Mouse (Mus musculus) left cerebral cortex, postnatal 4 days (tissue): ENCODE measurements at regions not wholly inside any gene's neighbourhood (a gene's known extent, or its start where the extent isn't known, plus 50 kb on each side); places are given as distances from the start of the nearest gene placed in this dataset.
"Not testable (repeated sequence)": the region's sequence is repeated elsewhere in the genome, so short reads cannot be mapped to it uniquely, and the experiment has no call there.

Source experiments
- DNase-seq: peaks from one replicate; pipeline ENCODE4 v3.0.0-alpha.2; 2022
- intact Hi-C: fragments of 180-260 bp; cut with DNase I; formaldehyde crosslinking; loops from one replicate; pipeline ENCODE4 v1.15.1; 2025

- no peak for DNase-seq
- intact Hi-C loops, result no loop called here
Observed at GRCm38 (mm10) chr10:10270297-10270696, 201.8 kb downstream of the Adgb start.

DNA sequence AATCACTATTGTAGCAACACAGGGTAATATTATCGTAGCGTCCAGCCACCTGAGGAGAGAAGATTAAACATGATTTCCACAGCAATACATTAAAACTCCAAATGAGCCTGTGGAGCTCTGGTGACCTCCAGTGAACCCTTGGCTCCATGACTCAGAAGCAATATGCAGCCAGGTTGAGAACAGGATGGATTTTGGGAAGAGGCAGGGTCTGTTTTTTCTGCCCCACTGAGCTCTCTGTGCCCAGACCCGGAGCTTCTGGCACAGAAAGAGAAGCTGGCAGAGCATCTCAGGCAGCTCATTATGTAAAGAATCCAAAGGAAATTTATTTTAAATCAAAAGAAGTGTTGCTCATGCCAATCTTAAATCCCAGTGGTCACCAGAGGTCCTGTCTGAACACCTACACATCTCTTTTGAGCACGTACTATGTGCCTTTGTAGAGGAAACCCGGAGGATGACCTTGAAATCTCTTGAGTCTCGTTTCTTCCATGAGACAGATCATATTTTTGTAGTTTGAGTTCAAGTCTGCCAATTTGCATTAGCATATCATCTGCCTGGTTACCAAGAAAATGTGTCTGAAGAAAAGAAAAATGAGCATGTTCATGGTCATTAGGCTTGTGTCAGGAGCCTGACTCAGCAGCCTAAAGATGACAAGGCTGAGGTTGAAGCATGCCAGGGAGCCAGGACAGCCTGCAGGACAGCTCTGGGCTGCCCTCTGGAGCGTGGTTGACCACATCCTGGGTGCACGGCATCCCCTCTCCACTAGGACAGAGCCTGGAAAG lies 219.4 kb downstream of the Adgb start:
- DNase-seq, result peak; percentile 21
- intact Hi-C loops, result no loop called here

DNA sequence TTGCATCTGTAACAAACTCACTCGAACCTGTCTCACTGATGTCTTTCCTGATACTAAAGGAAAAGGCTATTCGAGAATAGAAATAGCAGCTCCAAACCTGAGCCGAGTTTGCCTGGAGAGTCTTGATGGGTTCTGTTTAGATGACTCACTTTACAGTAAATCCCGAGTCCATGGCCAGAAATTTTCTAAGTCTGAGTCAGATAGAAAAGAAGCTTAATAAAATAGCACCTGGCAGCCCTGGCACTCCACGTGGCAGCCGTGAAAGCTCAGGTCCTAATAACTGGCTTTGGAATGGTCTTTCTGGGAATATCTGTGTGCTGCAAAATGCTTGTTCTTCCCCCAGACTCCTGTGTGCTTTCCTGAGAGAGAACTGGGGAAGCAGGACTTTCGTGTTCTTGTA lies 220.0 kb downstream of the Adgb start:
- intact Hi-C loops, result no loop called here
- no peak for DNase-seq

- intact Hi-C loops, result no loop called here
Observed at GRCm38 (mm10) chr10:10234894-10235523, 237.1 kb downstream of the Adgb start.

DNA sequence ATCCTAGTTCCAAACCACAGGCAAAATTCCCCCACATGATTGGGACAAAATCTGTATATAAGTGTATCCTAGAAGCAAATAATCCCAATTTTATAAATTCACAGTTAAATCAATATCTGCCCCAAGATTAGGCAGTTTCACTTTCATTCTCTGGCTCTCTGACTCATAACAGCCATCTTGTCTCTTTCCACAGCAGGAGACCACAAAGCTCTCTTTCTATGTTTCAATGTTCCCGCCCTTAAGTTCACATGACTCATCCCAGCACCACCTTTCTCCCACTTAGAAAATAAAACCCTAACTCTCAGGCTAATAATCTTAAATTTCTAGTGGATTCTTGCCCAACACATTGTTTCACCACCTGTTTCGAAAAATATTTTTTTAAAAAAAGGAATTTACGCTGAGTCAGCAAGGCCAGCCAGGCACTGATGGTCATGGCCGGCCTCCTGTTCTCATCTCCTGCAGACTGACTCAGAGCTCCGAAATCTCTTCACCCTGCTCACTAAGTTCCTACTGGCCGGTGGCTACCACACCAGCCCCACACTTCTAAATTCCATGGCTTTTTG lies 247.5 kb downstream of the Adgb start:
- intact Hi-C loops, result no loop called here
- DNase-seq, result no peak

More at GRCm38 (mm10) chr10:10234894-10235523, 237.1 kb downstream of the Adgb start:
- DNase-seq, result no peak

GRCm38 (mm10) chr10:10219726-10220125 lies 252.4 kb downstream of the Adgb start:
- intact Hi-C loops, result no loop called here
- no peak for DNase-seq

DNA sequence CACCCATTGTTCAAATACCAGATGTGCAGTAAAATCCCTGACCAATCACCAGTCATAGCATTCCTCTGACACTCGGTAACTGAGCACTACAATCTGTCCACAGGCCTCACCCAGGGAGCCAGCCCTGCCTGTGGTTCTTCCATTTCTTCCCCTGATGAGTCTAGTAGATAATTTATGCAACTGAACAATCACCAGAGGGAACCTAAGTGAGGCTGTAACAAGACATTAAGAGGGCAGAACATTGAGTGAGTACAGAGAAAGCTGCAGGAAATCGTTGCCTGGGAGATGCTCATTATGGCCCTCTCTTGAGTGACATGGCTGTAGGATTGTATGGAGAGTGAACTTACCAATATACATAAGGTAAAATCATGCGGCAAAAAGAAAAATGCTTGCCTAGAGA lies 255.2 kb downstream of the Adgb start:
- intact Hi-C loops, result no loop called here
- no peak for DNase-seq

DNA sequence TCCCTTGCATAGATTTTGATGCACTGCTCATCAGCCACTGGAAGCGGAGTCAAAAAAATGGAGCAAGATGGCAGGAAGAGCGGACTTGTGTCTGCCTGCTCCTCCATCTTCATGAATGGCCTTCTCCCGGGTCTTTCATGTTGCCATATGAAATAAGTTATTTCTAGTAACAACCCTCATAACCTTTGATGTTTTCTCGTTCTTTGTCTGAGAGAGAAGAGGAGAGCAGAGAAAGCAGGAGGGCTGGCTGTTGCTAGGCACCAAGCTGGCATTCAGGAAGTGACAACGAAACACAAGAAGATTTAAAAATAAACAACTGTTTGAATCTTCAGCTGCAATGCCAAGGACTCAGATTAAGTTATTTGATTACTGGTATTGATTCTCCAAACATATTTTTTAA lies 256.8 kb downstream of the Adgb start:
- intact Hi-C loops, result no loop called here

DNA sequence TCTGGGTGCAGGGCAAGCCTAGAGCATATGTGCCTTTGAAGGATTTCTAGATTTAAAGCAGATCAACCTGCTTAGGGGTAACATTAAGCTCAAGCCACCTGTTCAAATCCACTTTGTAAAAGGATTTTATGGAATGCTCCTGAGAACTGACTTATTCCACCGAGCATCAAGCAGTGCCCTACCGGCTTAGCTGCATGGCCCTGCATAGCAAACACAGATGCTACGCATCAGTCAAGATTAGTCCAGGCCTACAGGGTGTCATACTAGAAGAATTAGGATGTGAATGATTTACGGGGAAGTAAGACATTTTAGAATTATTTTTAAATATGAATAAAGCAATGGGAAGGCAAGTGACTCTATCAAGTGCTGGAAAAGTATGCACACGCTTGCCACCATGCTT lies 263.8 kb downstream of the Adgb start:
- DNase-seq, result no peak
- intact Hi-C loops, result no loop called here

More for the DNA sequence above, 256.8 kb downstream of the Adgb start:
- DNase-seq, result no peak

DNA sequence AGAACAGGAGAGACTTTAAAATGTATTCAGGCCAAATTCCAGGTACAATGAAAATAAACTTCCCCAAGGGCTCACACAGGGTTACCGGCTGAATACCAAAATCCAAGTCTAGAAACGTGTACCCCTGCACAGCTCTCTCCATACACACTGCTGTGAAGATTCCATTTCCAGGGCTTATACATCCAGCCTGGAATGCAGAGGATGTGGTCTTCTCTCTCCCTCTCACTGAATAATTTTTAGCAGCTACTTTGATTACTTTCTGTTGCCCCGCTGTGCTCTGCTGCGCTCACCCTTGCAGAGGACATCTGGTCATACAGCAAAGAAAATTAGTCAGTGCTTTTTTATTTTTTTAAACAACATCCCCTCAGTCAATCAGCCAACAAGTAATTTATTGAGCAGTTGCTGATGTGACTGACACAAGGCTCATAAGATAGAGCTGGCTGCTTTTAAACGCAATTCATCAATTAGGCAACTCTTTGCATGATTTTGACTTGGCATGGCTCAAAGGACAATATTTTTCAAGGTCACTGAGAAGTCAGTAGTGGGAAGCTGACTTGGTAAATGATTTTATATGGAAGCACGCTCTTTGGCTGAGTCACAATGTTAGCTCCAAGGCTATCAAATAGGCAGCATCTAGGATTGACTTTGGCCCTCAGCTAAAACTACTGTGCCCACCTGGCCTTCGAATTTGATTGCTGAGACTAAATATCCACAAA lies 266.2 kb downstream of the Adgb start:
- intact Hi-C loops, result no loop called here
- no peak for DNase-seq

DNA sequence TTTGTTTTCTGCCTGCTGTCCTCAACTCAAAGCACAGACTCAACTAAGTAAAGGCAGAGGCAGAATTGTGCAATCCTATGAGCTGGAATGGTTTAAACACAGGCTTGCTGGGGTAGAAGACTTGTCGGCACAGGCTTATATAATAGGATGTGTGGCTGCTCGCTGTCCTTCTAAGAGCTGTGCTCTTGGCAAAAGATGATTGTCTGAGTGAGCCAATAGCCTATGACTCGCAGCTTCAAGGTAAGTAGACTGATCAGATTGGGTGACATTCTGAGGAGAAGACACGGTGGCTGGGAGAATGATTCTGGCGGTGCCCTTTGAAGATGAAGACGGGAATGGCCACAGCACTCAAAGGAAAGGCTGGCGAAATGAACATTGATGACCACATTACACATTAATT lies 268.1 kb downstream of the Adgb start:
- no peak for DNase-seq
- intact Hi-C loops, result no loop called here

DNA sequence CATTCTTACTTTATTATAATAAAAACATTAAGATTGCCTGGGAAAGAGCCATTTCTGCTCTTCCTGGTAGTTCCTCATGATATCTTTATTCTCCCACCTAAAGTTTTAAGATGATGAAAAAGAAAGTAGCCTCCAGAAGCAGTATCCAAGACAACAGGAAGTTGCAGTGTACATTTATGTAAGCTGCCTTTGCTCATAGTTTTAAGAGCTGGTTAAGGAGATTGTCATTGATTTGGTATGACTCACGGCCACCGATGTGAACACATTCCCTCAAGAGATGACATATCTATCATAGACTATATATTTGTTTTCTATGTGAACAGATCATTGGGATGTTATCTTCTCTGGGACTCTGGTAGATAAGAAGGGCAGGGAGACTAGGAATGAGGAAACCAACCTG lies 281.8 kb downstream of the Adgb start:
- intact Hi-C loops, result no loop called here
- no peak for DNase-seq

- DNase-seq, result no peak
- intact Hi-C loops, result no loop called here
Observed at GRCm38 (mm10) chr10:10188113-10188512, 284.0 kb downstream of the Adgb start.

DNA sequence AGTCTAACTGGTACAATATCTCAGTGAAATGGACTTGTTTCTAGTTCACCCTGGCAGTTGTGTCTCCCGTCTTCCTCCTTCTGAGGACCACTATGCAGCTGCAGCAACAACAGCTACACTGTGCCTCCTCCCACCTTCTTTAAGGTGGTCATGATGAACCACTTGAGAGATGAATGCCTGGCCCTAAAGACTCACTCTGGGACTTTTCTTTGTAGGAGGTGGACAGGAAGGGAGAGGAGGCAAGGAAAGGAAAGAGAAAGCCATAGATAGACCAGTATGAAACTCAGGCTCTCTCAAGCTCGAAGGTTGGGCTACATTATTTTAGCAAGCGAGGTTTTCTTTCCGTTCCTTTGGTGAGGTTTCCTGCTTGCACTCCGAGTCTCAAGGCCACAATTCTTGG lies 285.4 kb downstream of the Adgb start:
- intact Hi-C loops, result no loop called here
- no peak for DNase-seq

DNA sequence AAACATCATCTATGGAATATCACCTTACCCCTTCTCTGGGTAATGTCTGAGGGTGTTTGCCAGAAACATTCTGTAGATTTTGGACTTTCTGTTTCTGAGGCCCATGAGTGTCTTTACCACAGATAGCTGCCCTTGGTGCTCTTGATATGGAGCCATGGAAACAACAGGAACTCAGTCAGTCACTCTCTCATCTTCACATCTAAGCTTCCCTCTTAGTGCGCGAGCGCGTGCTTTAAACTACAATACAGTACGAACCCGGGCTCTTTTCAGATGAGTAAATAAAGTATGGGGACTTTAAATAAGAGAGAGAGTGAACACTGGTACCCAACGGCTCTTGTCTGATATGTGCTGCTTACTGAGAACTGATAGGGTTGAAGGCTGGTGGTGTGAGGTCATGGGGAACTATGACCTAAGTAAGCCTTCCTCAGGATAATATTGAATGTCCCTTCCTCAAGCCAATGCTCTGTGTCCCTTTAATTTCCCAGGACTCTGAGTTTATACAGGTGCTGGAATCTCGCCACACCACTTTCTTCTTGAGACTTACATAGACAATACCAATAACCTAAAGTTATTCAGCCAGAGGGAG lies 284.5 kb upstream of the Stxbp5 start:
- DNase-seq, result no peak
- intact Hi-C loops, result no loop called here

GRCm38 (mm10) chr10:10184386-10184785 lies 283.5 kb upstream of the Stxbp5 start:
- intact Hi-C loops, result no loop called here
- no peak for DNase-seq

DNA sequence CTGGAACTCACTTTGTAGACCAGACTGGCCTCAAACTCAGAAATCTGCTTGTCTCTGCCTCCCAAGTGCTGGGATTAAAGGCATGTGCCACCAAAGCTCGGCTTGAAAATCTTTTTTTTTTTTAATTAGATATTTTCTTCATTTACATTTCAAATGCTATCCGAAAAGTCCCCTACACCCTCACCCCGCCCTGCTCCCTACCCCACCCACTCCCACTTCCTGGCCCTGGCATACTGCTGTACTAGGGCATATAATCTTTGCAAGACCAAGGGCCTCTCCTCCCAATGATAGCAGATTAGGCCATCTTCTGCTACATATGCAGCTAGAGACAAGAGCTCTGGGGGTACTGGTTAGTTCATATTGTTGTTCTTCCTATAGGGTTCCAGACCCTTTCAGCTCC lies 276.2 kb upstream of the Stxbp5 start:
- DNase-seq, intact Hi-C loops: not testable (repeated sequence)
